ENCODE assay signal across 1 mouse cellular context in the genomic region with DNA sequence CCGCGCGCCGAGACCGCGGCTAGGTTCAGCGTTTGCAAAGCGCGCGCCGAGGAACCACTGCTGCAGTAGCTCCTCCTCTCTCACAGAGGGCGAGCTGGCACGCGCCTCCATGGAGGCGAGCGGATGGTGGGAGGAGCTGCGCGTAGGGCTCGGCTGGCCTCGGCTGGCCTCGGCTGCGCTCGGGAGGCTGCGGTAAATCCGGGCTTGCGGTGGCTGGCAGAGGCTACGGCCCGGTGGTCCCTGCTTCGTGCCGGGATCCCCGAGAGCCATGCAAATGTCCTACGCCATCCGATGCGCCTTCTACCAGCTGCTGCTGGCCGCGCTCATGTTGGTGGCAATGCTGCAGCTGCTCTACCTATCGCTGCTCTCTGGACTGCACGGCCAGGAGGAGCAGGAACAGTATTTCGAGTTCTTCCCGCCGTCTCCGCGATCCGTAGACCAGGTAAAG.
TF ChIP-seq lines count a peak whose summit lies in the region.

A gene (plus strand): TSS at position 118 of the 448 bp plus-strand sequence.
A gene (plus strand): TSS at position 183 of the 448 bp plus-strand sequence.

TF ChIP-seq in CH12.LX, 34 proteins besides CTCF, POLR2A, EP300 and RAD21 (continued from another document):
- peak; percentile 70; the same call in 1 of the 2 replicates for TF ChIP-seq MXI1 (IDR thresholded peaks at IDR 0.05; ENCODE audit: low read depth, low read length)
- TF ChIP-seq ZKSCAN1 (IDR thresholded peaks at IDR 0.05; ENCODE audit: borderline replicate concordance, low read depth, low read length): no peak
- TF ChIP-seq JUND (conservative IDR thresholded peaks at IDR 0.05; ENCODE audit: low read depth, low read length): no peak
- TF ChIP-seq POLR2AphosphoS2 (IDR thresholded peaks at IDR 0.05; ENCODE audit: low read depth, low read length): no peak
- no peak for TF ChIP-seq MYC (IDR thresholded peaks at IDR 0.05; ENCODE audit: low read depth, low read length)
- no peak for TF ChIP-seq PAX5 (IDR thresholded peaks at IDR 0.05; ENCODE audit: low read length)
- no peak for TF ChIP-seq USF2 (conservative IDR thresholded peaks at IDR 0.05; ENCODE audit: low read depth, low read length)
- no peak; the same call in 1 of the 2 replicates for TF ChIP-seq MAX (IDR thresholded peaks at IDR 0.05; ENCODE audit: low read length)
TF ChIP-seq in CH12.LX: peak in this region for 7.
